Mouse (Mus musculus) c-Kit-negative CD71-positive TER-119-positive erythroid progenitor cells, embryonic 14.5 days (primary cell): ENCODE data around the gene Samsn1.
A peak's percentile ranks its signal among the peaks of the same experiment; 100 is the strongest.
"Not testable (repeated sequence)": the region's sequence is repeated elsewhere in the genome, so short reads cannot be mapped to it uniquely, and the experiment has no call there.

Experiments
- DNase-seq: peaks from one replicate; pipeline ENCODE4 v3.0.0-alpha.2; 2013; ENCODE audit warnings: low read depth, low spot score

Gene Samsn1

DNA sequence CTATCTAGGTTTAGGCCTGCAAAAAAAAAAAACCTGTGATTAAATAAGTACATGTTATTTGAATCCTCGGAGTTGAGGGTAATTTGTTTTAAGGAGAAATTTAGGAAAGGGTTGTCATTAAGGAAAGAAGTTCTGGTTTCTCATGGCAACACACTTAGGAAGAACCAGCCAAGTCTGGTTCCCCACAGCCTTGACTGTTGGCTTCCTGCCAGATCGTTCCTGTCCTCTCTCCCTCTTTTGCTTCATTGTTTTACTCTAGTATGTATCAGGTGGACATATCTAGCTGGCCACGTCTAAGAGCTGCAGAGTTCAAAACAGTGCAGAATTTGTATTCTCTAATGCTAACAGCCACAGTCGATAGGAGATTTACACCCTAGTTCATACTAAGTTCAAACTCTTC lies 146.2 kb downstream of the Samsn1 start:
- DNase-seq: no peak

DNA sequence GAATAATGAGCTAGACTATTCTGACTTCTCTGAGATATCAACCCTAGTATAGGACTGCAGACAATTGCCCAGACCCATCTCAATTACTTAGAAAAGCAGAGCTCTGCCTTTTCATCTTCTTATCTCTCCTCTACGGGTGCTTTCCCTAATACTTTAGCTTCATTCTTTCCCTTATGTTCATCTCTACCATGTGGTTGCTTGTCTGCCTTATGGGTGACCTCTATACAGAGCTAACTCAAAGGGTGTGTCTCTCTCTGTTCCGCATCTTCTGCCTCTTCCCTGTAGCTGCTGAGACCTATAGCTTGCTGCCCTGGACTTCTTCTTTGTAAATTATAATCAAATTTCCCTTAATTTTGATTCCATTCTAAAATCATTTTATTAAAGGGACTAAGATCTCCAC lies 147.6 kb downstream of the Samsn1 start:
- no peak for DNase-seq

DNA sequence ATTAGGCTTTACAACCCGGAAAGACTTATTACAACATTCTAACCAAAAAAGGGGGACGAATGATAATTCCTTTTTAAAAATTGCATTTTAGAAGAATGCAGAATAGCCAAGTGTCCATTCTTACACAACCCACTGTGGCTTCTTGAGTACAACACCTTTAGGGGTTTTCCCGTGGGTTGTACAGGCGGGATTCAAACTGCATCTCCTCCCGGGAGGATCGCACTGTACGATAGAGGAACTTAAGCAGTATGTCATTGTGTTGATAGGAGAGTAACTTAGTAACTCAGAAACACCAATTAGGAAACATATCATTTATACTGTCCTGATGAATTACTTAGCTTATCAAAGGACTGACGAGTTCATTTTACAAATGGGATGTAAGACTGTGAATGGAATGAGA lies 149.8 kb downstream of the Samsn1 start:
- DNase-seq: no peak

DNA sequence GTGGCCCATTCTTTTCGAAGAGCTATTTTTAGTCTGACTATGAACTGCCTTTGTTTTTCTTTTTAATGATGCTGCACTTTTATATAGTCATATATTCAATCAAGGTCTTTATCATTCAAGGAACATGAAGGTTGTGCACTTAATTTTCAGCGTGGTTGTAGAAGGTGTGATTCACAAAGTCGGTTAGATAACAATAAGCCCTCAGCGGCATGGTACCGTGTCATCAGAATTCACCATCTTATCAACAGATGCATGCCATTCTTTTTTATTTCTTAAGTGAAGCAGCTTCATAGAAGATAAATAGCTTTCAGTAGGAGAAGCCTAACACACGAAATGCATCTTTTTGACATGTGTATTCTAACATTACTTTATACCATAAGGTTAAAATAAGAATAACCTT lies 154.7 kb downstream of the Samsn1 start:
- DNase-seq: no peak

DNA sequence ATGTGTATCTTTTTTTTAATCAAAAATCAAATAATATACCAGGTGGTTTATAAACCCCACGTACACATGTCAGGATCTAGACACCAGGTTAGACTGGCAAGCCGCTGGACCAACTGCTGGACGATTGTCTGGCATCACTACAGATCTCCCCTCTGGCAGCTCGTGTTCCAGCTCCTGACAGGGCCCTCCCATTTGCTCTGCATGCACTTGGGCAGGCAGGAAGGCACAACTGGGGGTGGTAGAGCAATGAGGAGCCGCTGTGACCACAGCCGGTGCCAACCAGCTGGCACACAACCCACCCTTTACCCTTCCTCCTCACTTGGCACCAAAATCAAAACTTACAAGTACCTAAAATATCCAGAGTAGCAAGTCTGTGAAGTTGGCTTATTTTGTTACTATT lies 156.6 kb downstream of the Samsn1 start:
- DNase-seq: no peak

DNA sequence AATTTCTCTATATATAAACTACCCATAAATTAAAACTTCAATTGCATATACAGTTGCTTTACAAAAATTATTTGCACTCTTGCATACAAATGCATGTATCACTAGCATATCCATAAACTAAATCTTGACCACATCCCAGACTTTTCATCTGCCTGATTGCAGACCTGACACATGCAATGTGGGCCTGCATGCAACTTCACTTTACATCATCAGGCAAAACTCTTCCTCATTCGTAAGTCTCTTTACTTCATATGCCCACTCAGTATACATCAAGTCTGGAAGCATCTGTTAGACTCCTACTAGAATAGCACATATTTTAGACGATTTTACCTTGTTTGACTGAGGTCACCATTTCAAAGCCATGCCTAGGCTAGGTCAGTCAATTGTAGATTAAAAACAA lies 157.4 kb downstream of the Samsn1 start:
- DNase-seq: no peak

DNA sequence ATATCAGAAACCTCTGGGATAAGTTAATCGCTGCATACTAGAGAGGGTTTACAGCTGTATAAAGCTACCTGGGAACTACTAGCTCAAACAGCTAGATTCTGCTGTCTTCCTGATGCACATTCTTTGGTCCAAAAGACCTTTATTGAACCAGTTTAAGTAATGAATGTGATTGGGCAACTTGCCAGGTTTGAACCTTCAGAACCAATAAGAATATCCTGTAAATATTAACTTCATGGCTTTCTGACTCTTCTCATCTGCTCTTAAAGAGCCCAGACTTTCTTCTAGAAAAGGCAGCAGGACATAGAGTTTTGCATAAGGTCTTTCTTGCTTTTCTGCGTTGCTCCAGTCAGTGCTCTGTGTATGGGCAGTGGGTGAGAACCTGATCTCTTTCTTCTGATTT lies 165.7 kb downstream of the Samsn1 start:
- DNase-seq: no peak

DNA sequence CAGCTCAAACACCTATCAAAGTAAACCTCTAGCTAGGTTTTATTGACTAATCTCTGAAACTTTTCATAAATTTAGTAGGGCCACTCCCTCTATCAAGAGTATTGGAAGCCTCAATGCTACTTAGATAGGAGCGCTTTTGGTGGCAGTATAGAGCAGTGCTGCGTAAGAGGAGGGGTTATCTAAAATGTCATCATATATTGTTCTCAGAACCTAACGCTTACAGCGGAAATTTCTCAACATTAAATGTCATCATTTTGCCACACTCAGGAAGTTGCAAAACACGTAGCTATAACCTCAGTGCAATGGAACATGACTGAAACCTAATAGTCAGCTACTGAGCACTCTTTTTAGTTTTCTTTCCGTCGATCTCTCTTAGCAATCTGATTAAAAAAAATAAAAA lies 166.7 kb downstream of the Samsn1 start:
- DNase-seq: no peak

DNA sequence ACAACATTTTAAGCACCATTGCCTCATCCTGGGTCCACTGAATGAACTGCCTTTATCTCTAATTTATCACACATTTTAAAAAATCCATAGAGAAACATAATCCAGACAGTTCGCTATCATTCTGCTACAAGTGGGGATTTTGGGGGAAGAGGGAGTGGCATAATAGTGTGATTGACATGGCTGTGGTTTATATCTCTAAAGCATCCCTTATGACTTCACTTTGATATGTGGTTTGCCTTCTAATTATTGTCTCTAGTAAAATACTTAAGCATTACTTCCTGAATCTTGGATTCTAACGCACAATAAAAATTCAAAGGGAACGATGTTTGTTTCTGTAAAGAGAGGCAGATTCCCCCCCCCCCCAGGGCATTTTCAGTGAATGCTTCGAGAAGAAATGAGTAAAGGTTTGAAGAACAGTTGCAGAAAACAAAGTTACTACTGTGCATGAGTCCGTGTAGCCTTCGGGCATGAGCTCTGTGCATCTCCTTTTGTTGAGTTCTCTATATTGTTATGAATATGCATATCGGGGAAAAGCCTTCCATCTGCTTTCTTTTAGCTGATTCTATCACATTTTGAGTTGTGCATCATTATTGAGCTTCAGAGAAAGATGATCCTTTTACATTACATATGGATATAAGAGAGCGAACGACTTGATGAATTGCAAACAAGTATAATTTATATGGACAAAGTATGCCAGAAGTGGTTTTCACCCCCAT lies 168.4 kb downstream of the Samsn1 start:
- DNase-seq: no peak

DNA sequence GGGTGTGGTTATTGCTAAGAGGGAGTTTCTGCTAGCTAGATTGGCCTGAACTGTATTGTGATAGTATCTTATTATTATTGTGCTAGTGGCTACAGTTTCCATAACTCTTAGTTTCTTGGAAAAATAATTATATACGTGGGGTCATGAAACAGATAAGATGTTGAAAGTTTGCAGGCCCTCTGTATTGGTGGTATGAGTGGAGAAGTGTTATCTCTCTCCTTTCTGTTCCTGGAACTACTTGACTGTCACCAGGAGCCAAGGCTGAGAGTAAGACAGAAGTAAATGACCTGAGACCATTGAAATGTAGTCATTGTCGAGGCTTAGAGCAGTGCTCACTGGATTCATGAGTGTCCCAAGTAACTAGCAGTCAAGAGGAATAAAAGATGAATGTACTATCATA lies 169.6 kb downstream of the Samsn1 start:
- DNase-seq: no peak

DNA sequence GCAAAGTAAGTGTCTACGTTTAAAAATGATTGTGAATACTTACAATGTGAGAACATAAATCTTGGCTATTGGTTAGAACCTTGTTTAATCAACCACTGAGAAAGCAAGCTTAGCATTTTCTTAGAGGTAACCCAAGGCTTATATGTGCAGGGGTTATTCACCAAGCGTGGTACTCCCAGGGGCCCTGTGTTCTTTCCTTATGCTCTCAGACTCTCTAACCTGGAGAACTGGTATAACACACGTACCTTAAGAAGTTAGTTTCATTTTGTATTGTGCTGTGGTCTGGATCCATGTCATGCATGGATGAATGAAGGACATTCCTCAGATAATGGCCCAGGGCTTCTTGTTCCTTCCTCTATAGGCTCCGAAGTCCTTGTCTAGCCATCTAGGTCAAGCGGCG lies 173.0 kb downstream of the Samsn1 start:
- DNase-seq: no peak

DNA sequence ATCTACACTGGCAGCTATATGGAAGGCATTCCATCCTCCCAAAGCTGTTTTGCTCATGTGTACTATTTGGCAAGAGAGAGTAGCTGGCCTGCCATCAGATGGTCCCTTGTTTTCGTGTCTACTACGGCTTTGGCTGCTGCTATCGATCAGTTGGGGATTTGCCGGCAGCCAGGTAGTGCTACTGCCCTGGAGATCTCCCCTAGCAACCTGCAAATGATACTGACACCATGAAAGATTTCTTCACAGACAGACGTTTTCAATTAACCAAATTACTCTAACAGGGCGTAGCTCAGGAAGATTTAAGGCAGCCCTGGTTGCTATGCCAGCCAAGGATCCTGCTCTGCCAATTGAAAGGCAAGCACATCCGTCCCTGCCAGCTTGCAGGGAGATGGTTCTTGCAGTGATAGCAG lies 178.4 kb downstream of the Samsn1 start:
- DNase-seq: no peak

DNA sequence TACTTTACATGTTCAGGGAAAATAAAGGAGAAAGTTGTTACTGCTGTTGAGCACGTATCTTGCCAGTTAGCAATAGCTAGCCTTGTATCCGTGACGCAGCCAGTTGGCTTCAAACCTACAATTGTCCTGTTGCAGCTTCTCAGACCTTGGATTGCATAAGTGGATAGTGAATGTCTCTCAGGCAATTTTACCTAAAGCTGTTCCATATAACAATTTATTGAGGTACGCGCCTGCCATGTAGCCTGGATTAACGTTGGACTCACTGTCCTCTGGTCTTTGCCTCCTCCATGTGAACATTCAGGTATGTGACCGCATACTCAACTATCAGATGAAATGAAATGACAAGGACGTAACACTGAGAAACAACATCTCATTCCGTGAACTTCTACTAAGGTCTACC lies 179.1 kb downstream of the Samsn1 start:
- DNase-seq: no peak

DNA sequence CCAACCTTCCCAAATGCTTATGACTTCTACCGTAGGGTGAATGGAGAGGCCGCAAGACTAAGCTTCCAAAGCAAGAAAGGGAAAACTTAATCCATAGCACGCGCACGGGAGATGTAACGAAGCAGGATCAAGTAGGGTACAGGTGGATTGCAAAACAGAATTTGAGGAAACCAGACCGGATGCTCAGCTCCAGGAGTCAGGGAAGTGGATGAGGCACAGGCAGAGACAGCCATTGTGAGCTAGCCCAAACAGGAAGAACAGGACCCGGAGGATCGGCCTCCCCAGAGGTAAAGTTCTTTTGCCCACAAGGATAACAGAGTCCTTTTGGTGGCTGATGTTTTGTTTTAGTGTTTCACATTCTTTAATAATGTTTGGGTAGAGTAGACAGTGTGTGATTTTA lies 179.5 kb downstream of the Samsn1 start:
- no peak for DNase-seq

- peak; percentile 75 for DNase-seq
Observed at GRCm38 (mm10) chr16:75837728-75838451, 184.2 kb downstream of the Samsn1 start.

GRCm38 (mm10) chr16:75831390-75831789 lies 190.7 kb downstream of the Samsn1 start:
- no peak for DNase-seq

- not testable (repeated sequence) for DNase-seq
Observed at GRCm38 (mm10) chr16:75826949-75827348, 195.1 kb downstream of the Samsn1 start.

- DNase-seq: peak; percentile 32
Observed at GRCm38 (mm10) chr16:75826498-75826897, 195.6 kb downstream of the Samsn1 start.

GRCm38 (mm10) chr16:75823226-75823625 lies 198.9 kb downstream of the Samsn1 start:
- no peak for DNase-seq

- no peak for DNase-seq
Observed at GRCm38 (mm10) chr16:75820963-75821362, 201.1 kb downstream of the Samsn1 start.
